Mouse (Mus musculus) E14TG2a.4 (cell line): Measurements from ENCODE around the gene Tcaim.
A peak's percentile ranks its signal among the peaks of the same experiment; 100 is the strongest.

Source experiments
- H3K27me3 ChIP-seq: 2 replicates; pipeline ENCODE4 v1.6.1; 2014; ENCODE audit warnings: low read length, control low read depth; ENCODE audit not compliant: insufficient read depth
- H3K36me3 ChIP-seq: 2 replicates; pipeline ENCODE4 v1.6.1; 2014; ENCODE audit warnings: low read length, control low read depth; ENCODE audit not compliant: insufficient read depth
- H3K4me1 ChIP-seq: replicated peaks from 2 replicates; pipeline ENCODE4 v1.6.1; 2014; ENCODE audit warnings: low read depth, low read length, control low read depth
- H3K4me3 ChIP-seq: replicated peaks from 2 replicates; pipeline ENCODE4 v1.5.1; 2014; ENCODE audit warnings: mild to moderate bottlenecking, low read length
- H3K9me3 ChIP-seq: 2 replicates; pipeline ENCODE4 v1.6.1; 2014; ENCODE audit warnings: low read length, control low read depth
- CTCF ChIP-seq: conservative IDR thresholded peaks from 2 replicates; pipeline ENCODE4 v1.5.1; 2014; ENCODE audit warnings: low read length
- NANOG ChIP-seq: IDR thresholded peaks from 2 replicates; pipeline ENCODE4 v1.6.1; 2014; ENCODE audit warnings: borderline replicate concordance, low read length, mixed read lengths
- POU5F1 ChIP-seq: IDR thresholded peaks from 2 replicates; pipeline ENCODE4 v1.6.1; 2014; ENCODE audit warnings: low read length, borderline replicate concordance

Gene Tcaim

GRCm38 (mm10) chr9:122805053-122805844, at the start of gene Tcaim:
Gene Tcaim (plus strand): TSS chr9:122805539.
- Histone ChIP-seq H3K4me1 (peaks cover 15% of the 10 kb centered on the region), H3K9me3 (no peaks in the 10 kb centered on the region), H3K27me3 (no peaks in the 10 kb centered on the region), H3K36me3 (no peaks in the 10 kb centered on the region), H3K4me3 (peak within 1 kb of the TSS; percentile 85)
- TF ChIP-seq POU5F1 (no peak), NANOG (no peak)

GRCm38 (mm10) chr9:122757614-122758013, 47.7 kb upstream of the Tcaim start:
- H3K4me3 ChIP-seq: no peak overlapping the region
- TF ChIP-seq NANOG (no peak), POU5F1 (no peak), CTCF (no peak)
- H3K9me3 ChIP-seq: peaks cover 34% of the 10 kb centered on the region
- H3K27me3 ChIP-seq: no peaks in the 10 kb centered on the region
- no peaks in the 10 kb centered on the region for H3K4me1 ChIP-seq
- no peaks in the 10 kb centered on the region for H3K36me3 ChIP-seq

GRCm38 (mm10) chr9:122760111-122760510, 45.2 kb upstream of the Tcaim start:
- Histone ChIP-seq H3K4me1 (no peaks in the 10 kb centered on the region), H3K27me3 (no peaks in the 10 kb centered on the region), H3K36me3 (no peaks in the 10 kb centered on the region), H3K4me3 (no peak overlapping the region), H3K9me3 (peaks cover 26% of the 10 kb centered on the region)
- no peak for TF ChIP-seq POU5F1
- no peak for TF ChIP-seq NANOG
- TF ChIP-seq CTCF: no peak

- H3K4me1 ChIP-seq: no peaks in the 10 kb centered on the region
- H3K4me3 ChIP-seq: no peak overlapping the region
- no peaks in the 10 kb centered on the region for H3K27me3 ChIP-seq
- H3K9me3 ChIP-seq: no peaks in the 10 kb centered on the region
- no peak for TF ChIP-seq NANOG
- TF ChIP-seq CTCF: no peak
- TF ChIP-seq POU5F1: no peak
- no peaks in the 10 kb centered on the region for H3K36me3 ChIP-seq
Observed at GRCm38 (mm10) chr9:122785231-122785630, 20.1 kb upstream of the Tcaim start.

GRCm38 (mm10) chr9:122786534-122786933, 18.8 kb upstream of the Tcaim start:
- no peak for TF ChIP-seq CTCF
- no peaks in the 10 kb centered on the region for H3K9me3 ChIP-seq
- H3K36me3 ChIP-seq: no peaks in the 10 kb centered on the region
- H3K4me1 ChIP-seq: no peaks in the 10 kb centered on the region
- no peaks in the 10 kb centered on the region for H3K27me3 ChIP-seq
- no peak overlapping the region for H3K4me3 ChIP-seq

GRCm38 (mm10) chr9:122805845-122806341, 554 bp downstream of the Tcaim start:
- H3K36me3 ChIP-seq: no peaks in the 10 kb centered on the region
- H3K4me3 ChIP-seq: peak overlapping the region; percentile 85
- no peak for TF ChIP-seq CTCF
- TF ChIP-seq NANOG: no peak
- TF ChIP-seq POU5F1: no peak
- H3K9me3 ChIP-seq: no peaks in the 10 kb centered on the region
- H3K4me1 ChIP-seq: peaks cover 15% of the 10 kb centered on the region
- no peaks in the 10 kb centered on the region for H3K27me3 ChIP-seq

GRCm38 (mm10) chr9:122807186-122807585, 1.8 kb downstream of the Tcaim start:
- no peaks in the 10 kb centered on the region for H3K9me3 ChIP-seq
- peaks cover 15% of the 10 kb centered on the region for H3K4me1 ChIP-seq
- no peak for TF ChIP-seq NANOG
- TF ChIP-seq POU5F1: no peak
- no peak for TF ChIP-seq CTCF
- no peak overlapping the region for H3K4me3 ChIP-seq
- H3K36me3 ChIP-seq: 0 out of 2 replicates have a peak, but pooled peaks cover 4% of the 10 kb centered on the region
- H3K27me3 ChIP-seq: no peaks in the 10 kb centered on the region

GRCm38 (mm10) chr9:122810212-122810611, 4.9 kb downstream of the Tcaim start:
- Histone ChIP-seq H3K4me3 (no peak overlapping the region), H3K4me1 (peaks cover 8% of the 10 kb centered on the region), H3K9me3 (no peaks in the 10 kb centered on the region), H3K36me3 (0 out of 2 replicates have a peak, but pooled peaks cover 4% of the 10 kb centered on the region), H3K27me3 (no peaks in the 10 kb centered on the region)
- no peak for TF ChIP-seq NANOG

GRCm38 (mm10) chr9:122812386-122812785, 7.0 kb downstream of the Tcaim start:
- Histone ChIP-seq H3K9me3 (no peaks in the 10 kb centered on the region), H3K4me3 (no peak overlapping the region), H3K27me3 (no peaks in the 10 kb centered on the region), H3K4me1 (no peaks in the 10 kb centered on the region), H3K36me3 (0 out of 2 replicates have a peak, but pooled peaks cover 4% of the 10 kb centered on the region)
- TF ChIP-seq CTCF (no peak), NANOG (no peak), POU5F1 (no peak)
